Mouse (Mus musculus): ENCODE results near the gene Palld.

DNA sequence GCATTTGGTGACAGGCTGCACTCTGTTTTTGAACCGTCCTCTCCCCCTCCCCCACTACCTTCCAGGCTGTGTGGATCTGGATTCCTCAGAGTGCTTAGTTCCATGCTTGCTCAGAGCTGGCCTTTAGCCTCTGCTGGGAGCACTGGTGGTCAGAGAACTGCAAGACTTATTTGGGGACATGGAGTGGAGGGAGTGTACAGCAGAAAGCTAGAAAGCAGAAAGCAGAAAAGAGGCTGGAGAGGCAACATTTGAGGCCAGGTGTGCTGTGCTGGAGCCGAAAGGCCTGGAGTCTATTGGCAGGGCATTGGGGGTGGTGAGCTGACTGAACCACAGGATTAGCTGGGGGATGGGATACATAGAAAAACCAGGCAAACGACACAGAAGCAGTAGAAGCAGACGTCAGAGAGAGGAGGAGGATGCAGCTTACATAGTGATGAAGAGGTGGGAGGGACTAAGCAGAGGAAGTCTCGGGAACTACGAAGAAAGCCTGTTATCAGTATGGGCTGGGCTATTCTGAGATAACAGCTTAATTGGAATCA lies 188.1 kb downstream of the Palld start:
- TF ChIP-seq GATA1 (IDR thresholded peaks at IDR 0.05; ENCODE audit: low read length) (no peak), TAL1 (IDR thresholded peaks at IDR 0.05; ENCODE audit: low read length) (no peak)
